Mouse (Mus musculus): ENCODE results near the gene Maml3.

- TF ChIP-seq POLR2A (IDR thresholded peaks at IDR 0.05; ENCODE audit: insufficient read length, low read depth) (no peak), E2F4 (IDR thresholded peaks at IDR 0.05; ENCODE audit: insufficient read depth) (no peak), TCF12 (IDR thresholded peaks at IDR 0.05; ENCODE audit: insufficient read depth, poor library complexity, severe bottlenecking) (no peak)
Measured at GRCm38 (mm10) chr3:51997616-51998015, 107.3 kb downstream of the Maml3 start.

Measured in myocyte (in vitro differentiated cells).